Mouse (Mus musculus): ENCODE measurements around the gene Rab11fip2. TPM values are rescaled to one million over a fixed set of nuclear protein-coding genes. Genes with fewer than 3 reads are reported as not detected.

Rab11fip2 gene
- polyA plus RNA-seq, 1 experiment from 2014 or later, result 9.8 TPM

GRCm38 (mm10) chr19:59905296-59906081 is 38.0 kb downstream of the Rab11fip2 start:
- Histone ChIP-seq H3K9ac (no peak overlapping the region), H3K4me1 (replicated peaks) (no peaks in the 10 kb centered on the region), H3K27me3 (no peaks in the 10 kb centered on the region), H3K4me2 (no peak overlapping the region), H3K4me3 (no peak overlapping the region), H3K36me3 (peaks cover 26% of the 10 kb centered on the region), H3K27ac (replicated peaks) (no peak overlapping the region), H3K9me3 (no peaks in the 10 kb centered on the region)
- 63% methylated on average over 1 of the region's 1 CpGs for WGBS
- no peak for ATAC-seq (ENCODE audit: low read depth)

GRCm38 (mm10) chr19:59899965-59900364 is 43.5 kb downstream of the Rab11fip2 start:
- Histone ChIP-seq H3K36me3 (peaks cover 23% of the 10 kb centered on the region), H3K4me3 (no peak overlapping the region), H3K4me1 (replicated peaks) (no peaks in the 10 kb centered on the region), H3K9me3 (no peaks in the 10 kb centered on the region), H3K27me3 (no peaks in the 10 kb centered on the region), H3K9ac (no peak overlapping the region), H3K4me2 (no peak overlapping the region), H3K27ac (replicated peaks) (no peak overlapping the region)
- ATAC-seq (ENCODE audit: low read depth), result no peak
- 96% methylated on average over 4 of the region's 4 CpGs for WGBS

GRCm38 (mm10) chr19:59898301-59898700 is 45.2 kb downstream of the Rab11fip2 start:
- 92% methylated on average over 4 of the region's 4 CpGs for WGBS
- no peak overlapping the region for H3K9ac ChIP-seq
- no peak overlapping the region for H3K27ac ChIP-seq (replicated peaks)
- H3K4me2 ChIP-seq, result no peak overlapping the region
- no peaks in the 10 kb centered on the region for H3K27me3 ChIP-seq
- ATAC-seq (ENCODE audit: low read depth), result no peak
- peaks cover 23% of the 10 kb centered on the region for H3K36me3 ChIP-seq
- no peaks in the 10 kb centered on the region for H3K4me1 ChIP-seq (replicated peaks)
- H3K4me3 ChIP-seq, result no peak overlapping the region
- no peaks in the 10 kb centered on the region for H3K9me3 ChIP-seq

- no peak overlapping the region for H3K27ac ChIP-seq (replicated peaks)
- H3K9me3 ChIP-seq, result no peaks in the 10 kb centered on the region
- no peak for ATAC-seq (ENCODE audit: low read depth)
- WGBS, result 79% methylated on average over 4 of the region's 4 CpGs
- no peak overlapping the region for H3K9ac ChIP-seq
- no peak overlapping the region for H3K4me3 ChIP-seq
- peaks cover 4% of the 10 kb centered on the region; the same call in 1 of the 2 replicates for H3K36me3 ChIP-seq
- H3K27me3 ChIP-seq, result no peaks in the 10 kb centered on the region
- no peaks in the 10 kb centered on the region for H3K4me1 ChIP-seq (replicated peaks)
- H3K4me2 ChIP-seq, result no peak overlapping the region
Observed at GRCm38 (mm10) chr19:59889383-59889782, 54.1 kb downstream of the Rab11fip2 start.

- no peaks in the 10 kb centered on the region for H3K4me1 ChIP-seq (replicated peaks)
- H3K4me2 ChIP-seq, result no peak overlapping the region
- peaks cover 4% of the 10 kb centered on the region; the same call in 1 of the 2 replicates for H3K36me3 ChIP-seq
- H3K4me3 ChIP-seq, result no peak overlapping the region
- H3K27ac ChIP-seq (replicated peaks), result no peak overlapping the region
- no peaks in the 10 kb centered on the region for H3K9me3 ChIP-seq
- H3K9ac ChIP-seq, result no peak overlapping the region
- no peaks in the 10 kb centered on the region for H3K27me3 ChIP-seq
- no peak for ATAC-seq (ENCODE audit: low read depth)
- WGBS, result 90% methylated on average over 2 of the region's 2 CpGs
Observed at GRCm38 (mm10) chr19:59888846-59889245, 54.6 kb downstream of the Rab11fip2 start.

GRCm38 (mm10) chr19:59887866-59888265 is 55.6 kb downstream of the Rab11fip2 start:
- H3K9ac ChIP-seq, result no peak overlapping the region
- no peak for ATAC-seq (ENCODE audit: low read depth)
- H3K4me3 ChIP-seq, result no peak overlapping the region
- no peak overlapping the region for H3K27ac ChIP-seq (replicated peaks)
- H3K4me2 ChIP-seq, result no peak overlapping the region
- no peaks in the 10 kb centered on the region for H3K27me3 ChIP-seq
- no peaks in the 10 kb centered on the region for H3K4me1 ChIP-seq (replicated peaks)
- H3K36me3 ChIP-seq, result peaks cover 4% of the 10 kb centered on the region; the same call in 1 of the 2 replicates
- WGBS, result 87% methylated on average over 2 of the region's 2 CpGs
- no peaks in the 10 kb centered on the region for H3K9me3 ChIP-seq

GRCm38 (mm10) chr19:59885301-59885700 is 58.2 kb downstream of the Rab11fip2 start:
- H3K4me2 ChIP-seq, result no peak overlapping the region
- no peak overlapping the region for H3K27ac ChIP-seq (replicated peaks)
- H3K27me3 ChIP-seq, result no peaks in the 10 kb centered on the region
- no peak for ATAC-seq (ENCODE audit: low read depth)
- H3K4me1 ChIP-seq (replicated peaks), result no peaks in the 10 kb centered on the region
- H3K36me3 ChIP-seq, result peaks cover 12% of the 10 kb centered on the region; the same call in 1 of the 2 replicates
- no peak overlapping the region for H3K4me3 ChIP-seq
- H3K9ac ChIP-seq, result no peak overlapping the region
- H3K9me3 ChIP-seq, result no peaks in the 10 kb centered on the region
- 87% methylated on average over 2 of the region's 2 CpGs for WGBS

- Histone ChIP-seq H3K4me2 (no peak overlapping the region), H3K27me3 (no peaks in the 10 kb centered on the region), H3K36me3 (0 out of 2 replicates have a peak, but pooled peaks cover 8% of the 10 kb centered on the region), H3K4me3 (no peak overlapping the region), H3K27ac (replicated peaks) (no peak overlapping the region), H3K9ac (no peak overlapping the region), H3K4me1 (replicated peaks) (no peaks in the 10 kb centered on the region), H3K9me3 (no peaks in the 10 kb centered on the region)
- no peak for ATAC-seq (ENCODE audit: low read depth)
- WGBS, result 91% methylated on average over 2 of the region's 2 CpGs
Observed at GRCm38 (mm10) chr19:59877238-59877637, 66.2 kb downstream of the Rab11fip2 start.

GRCm38 (mm10) chr19:59866666-59867065 is 76.8 kb downstream of the Rab11fip2 start:
- no peak overlapping the region for H3K27ac ChIP-seq (replicated peaks)
- H3K27me3 ChIP-seq, result no peaks in the 10 kb centered on the region
- WGBS, result 79% methylated on average over 9 of the region's 9 CpGs
- H3K36me3 ChIP-seq, result no peaks in the 10 kb centered on the region
- ATAC-seq (ENCODE audit: low read depth), result no peak
- H3K4me1 ChIP-seq (replicated peaks), result no peaks in the 10 kb centered on the region
- no peak overlapping the region for H3K4me3 ChIP-seq
- H3K4me2 ChIP-seq, result no peak overlapping the region
- H3K9ac ChIP-seq, result no peak overlapping the region
- no peaks in the 10 kb centered on the region for H3K9me3 ChIP-seq

- ATAC-seq (ENCODE audit: low read depth), result no peak
- no peak overlapping the region for H3K9ac ChIP-seq
Observed at GRCm38 (mm10) chr19:59862423-59862822, 81.0 kb downstream of the Rab11fip2 start.

GRCm38 (mm10) chr19:59860799-59861198 is 82.7 kb downstream of the Rab11fip2 start:
- no peak overlapping the region for H3K27ac ChIP-seq (replicated peaks)
- 63% methylated on average over 3 of the region's 3 CpGs for WGBS

More at GRCm38 (mm10) chr19:59862423-59862822, 81.0 kb downstream of the Rab11fip2 start:
- no peak overlapping the region for H3K4me2 ChIP-seq
- no peaks in the 10 kb centered on the region for H3K36me3 ChIP-seq
- no peaks in the 10 kb centered on the region for H3K4me1 ChIP-seq (replicated peaks)
- no peaks in the 10 kb centered on the region for H3K9me3 ChIP-seq
- H3K4me3 ChIP-seq, result no peak overlapping the region
- H3K27ac ChIP-seq (replicated peaks), result no peak overlapping the region
- no peaks in the 10 kb centered on the region for H3K27me3 ChIP-seq

GRCm38 (mm10) chr19:59853061-59853460 is 90.4 kb downstream of the Rab11fip2 start:
- Histone ChIP-seq H3K9ac (no peak overlapping the region), H3K36me3 (no peaks in the 10 kb centered on the region), H3K27me3 (no peaks in the 10 kb centered on the region), H3K9me3 (no peaks in the 10 kb centered on the region), H3K27ac (replicated peaks) (no peak overlapping the region), H3K4me2 (no peak overlapping the region), H3K4me1 (replicated peaks) (no peaks in the 10 kb centered on the region), H3K4me3 (no peak overlapping the region)
- no peak for ATAC-seq (ENCODE audit: low read depth)
- 80% methylated on average over 3 of the region's 3 CpGs for WGBS

More at GRCm38 (mm10) chr19:59860799-59861198, 82.7 kb downstream of the Rab11fip2 start:
- H3K4me2 ChIP-seq, result no peak overlapping the region
- no peak overlapping the region for H3K9ac ChIP-seq
- ATAC-seq (ENCODE audit: low read depth), result no peak
- H3K4me3 ChIP-seq, result no peak overlapping the region
- H3K4me1 ChIP-seq (replicated peaks), result no peaks in the 10 kb centered on the region
- H3K36me3 ChIP-seq, result no peaks in the 10 kb centered on the region
- H3K27me3 ChIP-seq, result no peaks in the 10 kb centered on the region
- no peaks in the 10 kb centered on the region for H3K9me3 ChIP-seq

All from neural tube, embryonic 13.5 days (tissue).